Mouse (Mus musculus): ENCODE data around the gene Krtap9-1.
"Not testable (repeated sequence)": the region's sequence is repeated elsewhere in the genome, so short reads cannot be mapped to it uniquely, and the experiment has no call there.

Gene Krtap9-1

GRCm38 (mm10) chr11:99873089-99873488 lies at the start of gene Krtap9-1:
Krtap9-1 (plus strand) TSS chr11:99873389.
- DNase-seq (ENCODE audit: low read depth) = not testable (repeated sequence)

- no peak for DNase-seq (ENCODE audit: low read depth)
These were observed 35.2 kb upstream of the Krtap9-1 start, which contains the start of gene 2300003K06Rik for GRCm38 (mm10) chr11:99837966-99838365. 2300003K06Rik (minus strand) TSS chr11:99838066.

- DNase-seq (ENCODE audit: low read depth) = no peak
These were observed 31.0 kb upstream of the Krtap9-1 start for GRCm38 (mm10) chr11:99842185-99842584.

DNA sequence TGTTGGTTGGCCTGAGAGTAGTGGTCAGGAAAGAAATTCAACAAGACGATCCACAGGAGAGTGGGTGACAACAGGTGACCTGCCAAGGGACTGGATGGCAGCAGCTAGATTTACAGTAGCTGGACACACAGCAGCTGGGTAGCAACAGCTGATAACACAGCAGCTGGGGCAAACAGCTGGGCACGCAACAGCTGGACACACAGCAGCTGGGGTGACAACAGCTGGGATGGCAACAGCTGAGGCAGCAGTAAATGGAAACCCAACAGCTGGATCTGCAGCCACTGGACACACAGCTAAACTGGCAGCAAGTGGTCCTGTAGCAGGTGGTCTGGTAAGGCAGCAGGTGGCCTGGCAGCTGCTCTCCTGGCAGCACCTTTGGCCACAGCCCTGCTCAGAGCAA lies 26.4 kb upstream of the Krtap9-1 start:
- DNase-seq (ENCODE audit: low read depth) = no peak

GRCm38 (mm10) chr11:99851508-99851907 lies 21.7 kb upstream of the Krtap9-1 start, which contains the start of gene Krtap4-16:
Krtap4-16 (minus strand) TSS chr11:99851608.
- DNase-seq (ENCODE audit: low read depth) = no peak

DNA sequence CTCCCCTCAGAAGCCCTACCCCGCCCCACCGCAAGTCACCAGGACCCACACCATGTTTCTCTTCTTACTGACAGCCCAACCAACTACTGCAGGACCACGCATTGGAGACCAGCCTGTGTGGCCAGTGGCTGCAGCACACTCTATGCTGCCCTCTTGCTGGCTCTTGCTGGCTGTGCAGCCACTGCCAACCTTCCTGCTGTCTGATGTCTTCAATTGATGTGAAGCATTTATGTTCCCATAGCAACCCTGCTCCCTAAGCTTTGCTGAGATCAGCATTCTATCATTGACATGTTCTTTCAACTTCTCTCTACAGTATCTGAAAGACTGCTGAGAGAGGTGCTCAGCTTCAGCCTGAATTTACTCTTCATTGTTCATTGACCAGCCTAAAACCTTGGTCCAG lies 19.1 kb upstream of the Krtap9-1 start:
- no peak for DNase-seq (ENCODE audit: low read depth)

GRCm38 (mm10) chr11:99857617-99858016 lies 15.6 kb upstream of the Krtap9-1 start, which contains the start of gene Gm11568:
Gm11568 (plus strand) TSS chr11:99857917.
- DNase-seq (ENCODE audit: low read depth) = no peak

DNA sequence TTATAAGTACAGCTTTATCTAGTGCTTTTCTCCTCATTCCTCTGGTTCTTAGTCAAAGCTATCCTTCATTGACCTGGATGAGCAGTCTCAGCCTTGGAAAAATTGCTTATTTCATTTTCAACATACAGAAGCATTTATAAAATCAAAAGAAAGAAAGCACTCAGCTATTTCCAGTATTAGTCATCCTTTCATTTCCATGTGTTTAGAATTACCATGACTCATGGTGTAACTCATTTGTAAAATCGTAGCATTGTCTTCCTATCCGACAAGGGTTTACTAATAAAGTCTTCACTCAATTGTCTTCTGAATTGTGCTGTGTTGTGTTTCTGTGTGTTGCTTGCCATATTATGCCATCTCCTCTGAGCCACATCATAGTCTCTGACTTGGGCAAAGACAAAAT lies 14.4 kb upstream of the Krtap9-1 start:
- no peak for DNase-seq (ENCODE audit: low read depth)

DNA sequence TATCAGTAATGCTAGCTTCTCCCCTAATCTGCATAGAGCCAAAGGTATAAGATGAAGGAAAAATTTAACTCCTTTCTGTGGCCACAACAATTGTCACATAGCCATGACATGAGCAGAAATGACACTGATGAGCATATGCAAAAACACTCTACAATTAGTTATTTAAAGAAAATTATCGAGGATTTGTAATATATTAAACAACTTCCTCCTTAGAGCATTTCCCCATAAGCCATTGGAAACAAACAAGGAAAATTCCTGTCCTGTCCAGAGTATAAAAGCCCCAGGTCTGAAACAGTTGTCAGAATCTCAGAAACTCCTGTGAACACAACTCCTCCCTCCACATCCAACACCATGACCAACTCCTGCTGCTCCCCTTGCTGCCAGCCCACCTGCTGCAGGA lies 9.0 kb upstream of the Krtap9-1 start, which contains the start of gene Gm11559:
Gene Gm11559, plus strand, starts transcription at position 301 of the 400 bp plus-strand sequence.
- not testable (repeated sequence) for DNase-seq (ENCODE audit: low read depth)

GRCm38 (mm10) chr11:99878887-99879286 lies 5.7 kb downstream of the Krtap9-1 start, which contains the start of gene Gm11567:
Gm11567 (plus strand) TSS chr11:99879187.
- not testable (repeated sequence) for DNase-seq (ENCODE audit: low read depth)

DNA sequence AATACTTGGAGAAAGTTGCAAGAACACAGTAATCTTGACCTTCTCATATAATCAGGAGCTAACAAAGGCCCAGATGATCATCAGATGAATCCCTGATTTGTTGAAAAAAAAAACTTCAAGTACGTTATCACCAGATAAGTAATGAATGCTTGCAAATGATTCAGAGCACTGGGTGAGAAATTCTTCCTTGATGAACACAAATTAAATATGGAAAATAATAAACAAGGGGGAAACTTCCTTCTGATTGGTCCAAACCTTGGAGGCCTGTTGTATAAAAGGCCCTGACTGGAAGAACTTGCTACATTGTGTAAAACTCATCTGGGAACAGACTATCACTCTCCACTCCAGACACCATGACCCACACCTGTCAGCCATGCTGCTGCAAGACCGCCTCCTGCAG lies 34.4 kb downstream of the Krtap9-1 start, which contains the start of gene Krtap31-1:
Gene Krtap31-1, plus strand, starts transcription at position 301 of the 400 bp plus-strand sequence.
- DNase-seq (ENCODE audit: low read depth) = no peak

DNA sequence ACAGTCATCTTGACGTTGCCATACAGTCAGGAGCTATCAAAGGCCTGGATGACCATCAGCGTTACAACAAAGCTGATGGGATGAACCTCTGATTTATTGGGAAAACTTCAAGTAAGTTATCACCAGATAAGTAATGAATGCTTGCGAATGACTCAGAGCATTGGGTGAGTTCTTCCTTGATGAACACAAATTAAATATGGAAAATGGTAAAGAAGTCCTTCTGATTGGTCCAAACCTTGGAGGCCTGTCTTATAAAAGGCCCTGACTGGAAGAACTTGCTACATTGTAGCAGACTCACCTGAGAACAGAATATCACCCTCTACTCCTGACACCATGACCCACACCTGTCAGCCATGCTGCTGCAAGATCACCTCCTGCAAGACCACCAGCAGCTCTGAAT lies 41.3 kb downstream of the Krtap9-1 start, which contains the start of gene Gm11565:
Gene Gm11565, plus strand, starts transcription at position 301 of the 400 bp plus-strand sequence.
- no peak for DNase-seq (ENCODE audit: low read depth)

Measured in 416B (cell line).